Mouse (Mus musculus): ENCODE measurements around the gene Fam166b.
A peak's percentile ranks its signal among the peaks of the same experiment; 100 is the strongest.

- 0 out of 2 replicates have a peak, but pooled peaks have one; percentile 21 for TF ChIP-seq CTCF (conservative IDR thresholded peaks at IDR 0.05; ENCODE audit: insufficient read depth, insufficient read length, low read depth, low read length)
- no peak for TF ChIP-seq POLR2A (IDR thresholded peaks at IDR 0.05; ENCODE audit: low read depth, low read length)
Measured at GRCm38 (mm10) chr4:43418973-43419656, 9.8 kb downstream of the Fam166b start.
